Mouse (Mus musculus): ENCODE data around the gene Ifnar2. TPM values are rescaled to one million over a fixed set of nuclear protein-coding genes. Genes with fewer than 3 reads are reported as not detected.
A peak's percentile ranks its signal among the peaks of the same experiment; 100 is the strongest.

Ifnar2 gene
- total RNA-seq (2021) = 10 to 100 TPM; 78.4 TPM
- long read RNA-seq, experiment 1, transcript Ifnar2-201 (9 exons, 3,047 nt) = minor isoform, 6 of 94 reads
- long read RNA-seq, experiment 1, transcript Ifnar2-203 (7 exons, 1,099 nt) = major isoform, 65 of 94 reads
- long read RNA-seq, experiment 1, partial matches to known transcripts = 13 of 94 reads
- long read RNA-seq, experiment 1, other reads (novel, unspliced or antisense) = 7 of 94 reads
- long read RNA-seq, experiment 2, transcript Ifnar2-201 (9 exons, 3,047 nt) = minor isoform, 10 of 43 reads
- long read RNA-seq, experiment 2, transcript Ifnar2-203 (7 exons, 1,099 nt) = major isoform, 29 of 43 reads
- long read RNA-seq, experiment 2, partial matches to known transcripts = 1 of 43 reads
- long read RNA-seq, experiment 2, other reads (novel, unspliced or antisense) = 3 of 43 reads

DNA sequence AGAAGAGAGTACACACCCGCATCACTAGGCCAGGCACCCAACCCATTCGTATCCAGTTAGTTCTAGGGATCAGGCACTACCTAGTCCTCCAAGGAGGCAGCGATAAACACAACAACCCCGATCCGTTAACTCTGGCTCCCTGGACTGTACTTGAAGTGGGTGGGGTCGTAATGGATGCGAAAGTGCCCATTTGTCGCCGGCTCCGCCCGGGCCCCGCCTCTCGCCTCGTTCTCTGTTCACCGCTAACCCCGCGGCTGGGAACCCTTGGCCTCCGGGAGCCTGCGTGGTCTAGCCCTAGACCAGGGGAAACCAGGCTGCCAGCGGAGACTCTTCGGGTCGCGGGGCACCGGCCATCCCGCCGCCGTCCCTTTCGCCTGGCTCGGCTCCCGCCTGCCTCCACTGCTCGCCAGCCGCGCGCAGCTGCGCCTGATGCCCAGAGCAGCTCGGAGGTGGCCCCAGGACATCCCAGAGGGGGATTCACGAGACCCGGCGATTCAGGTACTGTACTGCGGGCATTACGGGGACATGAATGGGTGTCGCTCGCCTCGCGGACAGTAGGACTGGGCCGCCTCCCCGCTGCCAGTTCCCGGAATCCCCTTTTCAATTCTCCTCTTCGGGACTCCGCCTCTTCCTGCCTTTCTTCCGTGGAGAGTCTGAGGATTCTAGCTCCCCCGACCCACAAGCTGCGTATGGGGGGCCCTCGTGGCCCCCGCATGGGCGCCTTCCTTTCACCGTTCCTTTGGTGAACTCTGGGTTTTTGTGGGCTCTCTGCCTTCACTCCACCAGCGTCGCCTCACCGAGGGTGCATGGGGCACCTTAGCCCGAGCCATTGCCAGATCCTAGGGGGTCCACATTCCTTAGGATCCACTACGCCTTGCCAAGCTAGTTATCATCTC lies at the start of gene Ifnar2:
Gene Ifnar2 (plus strand): TSS at position 207 of the 896 bp plus-strand sequence.
- DNase-seq = peak; percentile 91

DNA sequence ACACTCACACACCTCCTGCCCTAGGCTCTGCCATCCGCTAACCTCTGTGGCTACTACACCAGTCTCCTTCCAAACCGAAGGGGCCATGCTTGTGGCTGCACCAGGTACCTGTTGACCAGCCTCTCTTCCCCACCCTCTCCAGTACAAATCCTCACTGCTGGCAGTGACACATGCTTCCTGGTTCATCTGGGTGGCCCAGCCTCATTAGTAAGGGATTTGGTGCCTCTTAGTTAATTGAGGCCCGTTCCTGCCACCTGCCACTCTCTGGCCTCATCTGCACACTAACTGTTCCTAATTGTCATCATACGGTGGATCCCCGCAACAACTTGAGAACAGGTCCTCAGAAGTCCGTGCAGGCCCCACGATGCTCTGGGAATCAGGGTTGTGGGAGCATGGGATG lies 45.0 kb upstream of the Ifnar2 start:
- no peak for DNase-seq

DNA sequence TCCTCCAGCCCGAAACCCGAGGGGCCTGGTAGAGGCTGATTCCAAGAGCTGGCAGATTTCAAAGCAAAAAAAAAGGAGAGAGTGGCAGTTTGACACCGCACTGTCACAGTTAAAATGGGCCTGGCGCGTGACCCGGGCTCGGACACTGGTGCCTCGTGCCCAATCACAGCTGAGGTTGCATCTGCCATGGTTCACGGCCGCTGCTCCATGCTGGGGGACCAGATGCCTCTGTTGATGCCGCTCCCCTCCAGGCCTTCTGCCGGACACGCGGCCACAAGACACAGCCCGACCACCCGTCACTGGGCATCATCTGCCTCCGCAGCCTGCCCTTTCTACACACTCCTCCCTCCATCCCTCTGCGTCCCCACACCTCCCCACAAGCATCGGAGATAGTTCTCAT lies 43.7 kb upstream of the Ifnar2 start:
- DNase-seq = no peak

DNA sequence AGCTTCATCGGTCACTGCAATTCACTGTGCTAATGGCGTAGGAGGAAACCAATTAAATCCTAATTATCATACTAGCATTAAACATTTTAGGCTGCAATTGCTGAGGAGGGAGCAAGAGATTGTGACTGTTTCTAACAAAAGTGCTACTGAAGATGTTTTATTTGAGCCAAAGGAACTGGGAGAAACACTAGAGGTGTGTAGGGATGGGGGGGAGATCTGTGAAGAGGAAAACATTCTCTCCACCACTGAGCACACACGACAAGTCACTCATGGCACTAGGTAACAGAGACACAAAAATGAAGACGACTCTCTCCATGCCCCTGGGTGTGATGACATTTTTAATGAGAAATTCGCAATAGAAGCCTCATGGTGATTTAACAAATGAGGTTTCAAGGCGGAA lies 42.1 kb upstream of the Ifnar2 start:
- no peak for DNase-seq

DNA sequence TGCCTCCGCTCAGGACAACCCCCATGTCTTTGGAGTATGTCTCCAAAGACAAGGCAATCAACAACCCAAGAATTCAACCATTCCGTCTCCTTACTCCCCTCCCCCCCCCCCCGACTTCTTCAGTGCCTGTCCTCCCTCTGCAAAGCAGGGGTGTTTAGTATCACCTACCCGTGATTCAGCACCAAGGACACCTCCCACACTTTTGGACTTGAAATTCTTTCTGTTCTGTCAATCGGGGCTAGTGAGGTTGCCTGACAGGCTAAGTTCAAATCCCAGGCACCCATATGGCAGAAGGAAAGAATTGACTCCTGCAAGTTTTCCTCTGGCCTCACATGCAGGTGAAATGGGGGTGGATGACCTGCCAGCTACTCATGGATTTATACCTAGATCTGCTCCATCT lies 41.4 kb upstream of the Ifnar2 start:
- DNase-seq = peak; percentile 41

DNA sequence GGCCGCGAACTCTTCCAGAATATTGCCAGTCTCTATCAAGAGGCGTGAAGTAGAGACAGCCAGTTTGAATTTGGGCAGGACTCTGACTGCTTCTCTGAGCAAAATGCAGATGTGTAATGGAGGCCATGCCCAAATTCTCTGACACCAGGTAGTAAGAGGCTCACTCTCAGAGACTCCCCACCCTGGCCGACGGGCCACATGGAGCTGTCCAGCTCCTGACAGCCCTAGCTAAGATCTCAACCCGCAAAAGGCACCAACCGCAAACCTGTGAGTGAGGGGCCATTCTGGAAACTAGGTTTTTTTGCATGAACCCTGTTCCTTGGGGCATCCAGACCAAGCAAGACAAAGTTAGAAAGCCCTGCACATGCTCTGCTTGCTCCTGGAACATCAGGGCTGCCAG lies 39.7 kb upstream of the Ifnar2 start:
- no peak for DNase-seq

DNA sequence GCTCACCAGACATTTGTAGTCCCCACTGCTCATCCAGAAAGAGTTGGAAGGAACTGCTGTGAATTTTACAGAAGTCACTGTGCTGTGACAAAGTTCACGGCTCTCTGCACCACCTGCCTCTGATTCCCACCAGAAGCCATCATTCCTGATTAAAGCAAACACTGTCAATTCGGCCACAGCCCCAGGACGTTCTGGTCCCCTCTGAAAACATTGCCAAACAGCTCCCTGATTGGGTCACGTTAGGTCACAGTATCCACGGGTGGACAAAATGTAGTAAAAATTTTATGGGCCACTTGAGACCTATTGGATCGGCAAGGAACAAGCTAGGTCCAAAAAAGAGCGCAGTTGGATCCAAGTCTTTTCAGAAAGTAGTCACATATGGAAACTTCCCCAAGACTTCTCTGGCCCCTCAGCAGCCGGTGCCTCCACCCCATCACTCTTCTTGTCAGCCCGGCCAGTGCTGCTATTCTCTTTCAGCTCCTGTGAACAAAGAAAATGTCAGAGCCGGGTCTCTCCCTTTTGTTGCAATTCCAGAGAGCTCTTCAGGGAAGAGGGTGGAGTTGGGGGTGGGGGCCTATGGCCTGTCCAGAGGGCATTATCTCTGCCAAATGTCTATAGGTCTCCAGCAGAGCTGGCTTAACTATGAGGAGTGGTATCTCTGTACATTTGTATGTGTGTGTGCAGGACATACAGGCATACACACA lies 38.2 kb upstream of the Ifnar2 start:
- DNase-seq = no peak

DNA sequence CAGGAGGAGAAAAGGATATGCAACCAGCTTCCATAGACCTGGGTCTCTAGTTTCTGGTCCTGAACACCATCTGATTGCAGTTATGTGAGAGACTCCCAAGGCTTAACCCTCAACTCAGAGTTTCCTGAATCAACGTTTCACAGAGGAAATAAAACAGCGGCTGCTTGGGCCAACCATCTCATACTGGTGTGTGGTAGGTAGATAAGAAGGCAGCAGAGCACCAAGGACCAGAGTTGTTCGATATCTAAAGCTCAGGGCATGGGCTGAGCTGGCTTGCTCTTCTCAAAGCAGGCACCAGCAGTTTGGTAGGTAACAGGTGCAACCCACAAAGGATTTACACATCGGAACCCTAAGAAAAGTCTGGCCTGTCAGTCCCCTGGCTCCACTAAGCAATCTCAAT lies 35.8 kb upstream of the Ifnar2 start:
- DNase-seq = no peak

DNA sequence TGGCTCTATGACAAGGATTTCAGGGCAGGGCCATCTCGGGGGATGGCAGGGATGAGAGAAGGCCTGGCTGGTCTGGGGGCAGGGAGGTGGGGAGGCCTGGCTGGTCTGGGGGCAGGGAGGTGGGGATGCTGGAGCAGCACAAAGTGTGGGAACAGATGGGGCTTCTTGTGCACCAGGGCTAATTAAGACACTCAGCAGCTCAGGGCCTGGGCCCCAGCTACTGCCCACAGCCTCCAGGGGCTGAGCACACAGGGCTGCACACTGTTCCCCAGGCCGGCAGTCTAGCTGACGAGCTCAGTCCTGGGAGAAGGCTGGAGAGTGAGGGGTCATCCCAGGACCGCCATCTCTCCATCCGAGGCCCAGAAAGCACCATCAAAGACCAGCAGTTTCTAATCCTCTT lies 35.1 kb upstream of the Ifnar2 start:
- no peak for DNase-seq

DNA sequence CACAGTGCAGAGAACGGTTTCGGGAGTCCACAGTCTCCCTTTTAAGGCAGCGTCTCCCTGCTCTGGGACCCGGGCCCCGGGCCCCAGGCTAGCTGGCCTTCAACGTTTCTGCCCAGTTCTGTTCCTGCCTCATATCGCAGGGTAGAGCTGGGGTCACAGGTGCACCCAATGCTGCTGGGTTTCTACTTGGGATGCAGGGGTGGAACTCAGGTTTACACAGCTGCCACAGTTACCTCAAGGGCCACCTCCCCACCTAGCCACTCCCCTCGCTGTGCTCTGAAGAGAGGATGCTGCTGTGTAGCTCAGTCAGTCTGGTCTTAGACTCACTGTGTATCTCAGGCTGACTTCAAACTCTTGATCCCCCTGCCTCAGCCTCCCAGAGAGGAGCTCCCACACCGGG lies 26.1 kb upstream of the Ifnar2 start:
- DNase-seq = no peak

DNA sequence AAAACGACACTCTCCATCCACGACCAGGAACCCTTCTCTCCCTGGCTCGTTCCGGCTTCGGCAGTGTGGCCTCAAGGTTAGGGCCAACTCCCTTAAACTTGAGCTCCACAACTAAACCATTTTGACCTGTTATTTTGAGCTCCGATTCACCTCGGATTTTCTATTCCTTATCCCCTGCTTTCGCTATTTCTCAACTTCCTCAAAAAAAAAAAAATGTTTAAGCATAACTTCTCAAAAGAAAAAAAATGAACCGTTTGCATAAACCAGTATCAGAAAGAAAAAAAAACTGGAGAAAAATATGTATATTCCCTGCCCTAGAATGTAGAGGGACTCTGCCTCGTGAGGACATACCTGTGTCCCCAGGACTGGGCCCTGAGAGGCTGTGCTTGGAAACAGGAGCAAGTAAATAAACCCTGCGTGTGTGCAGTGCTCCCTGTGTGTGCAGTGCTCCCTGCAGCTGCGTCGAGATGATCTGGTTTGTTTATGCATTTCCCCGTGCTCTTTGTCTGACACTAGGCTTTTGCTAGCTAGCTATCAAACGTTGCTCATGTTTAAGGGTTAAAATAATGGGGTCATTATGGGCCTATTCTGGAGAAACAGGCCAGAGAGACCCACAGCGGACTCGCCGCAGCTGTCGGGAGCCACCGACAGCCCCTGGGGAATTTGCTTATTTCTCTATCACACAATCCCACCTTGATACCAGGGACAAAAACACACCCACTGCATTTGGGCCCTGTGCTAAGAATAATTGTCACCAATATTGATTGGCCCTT lies 24.9 kb upstream of the Ifnar2 start:
- no peak for DNase-seq

DNA sequence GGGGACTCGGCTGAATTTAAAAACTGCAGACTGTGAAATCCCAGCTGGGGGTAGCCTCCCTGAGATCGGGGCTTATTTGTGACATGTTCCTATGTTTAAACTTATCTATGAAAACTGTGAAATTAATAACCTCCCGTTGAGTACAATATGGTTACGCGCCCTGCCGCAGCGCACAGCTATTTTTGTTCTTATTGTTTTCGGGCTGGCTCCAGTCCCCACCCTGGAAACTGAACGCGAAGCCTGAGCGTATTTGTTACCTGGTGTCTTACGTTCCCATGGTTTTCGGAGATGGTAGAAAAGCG lies 24.4 kb upstream of the Ifnar2 start:
- DNase-seq = no peak

DNA sequence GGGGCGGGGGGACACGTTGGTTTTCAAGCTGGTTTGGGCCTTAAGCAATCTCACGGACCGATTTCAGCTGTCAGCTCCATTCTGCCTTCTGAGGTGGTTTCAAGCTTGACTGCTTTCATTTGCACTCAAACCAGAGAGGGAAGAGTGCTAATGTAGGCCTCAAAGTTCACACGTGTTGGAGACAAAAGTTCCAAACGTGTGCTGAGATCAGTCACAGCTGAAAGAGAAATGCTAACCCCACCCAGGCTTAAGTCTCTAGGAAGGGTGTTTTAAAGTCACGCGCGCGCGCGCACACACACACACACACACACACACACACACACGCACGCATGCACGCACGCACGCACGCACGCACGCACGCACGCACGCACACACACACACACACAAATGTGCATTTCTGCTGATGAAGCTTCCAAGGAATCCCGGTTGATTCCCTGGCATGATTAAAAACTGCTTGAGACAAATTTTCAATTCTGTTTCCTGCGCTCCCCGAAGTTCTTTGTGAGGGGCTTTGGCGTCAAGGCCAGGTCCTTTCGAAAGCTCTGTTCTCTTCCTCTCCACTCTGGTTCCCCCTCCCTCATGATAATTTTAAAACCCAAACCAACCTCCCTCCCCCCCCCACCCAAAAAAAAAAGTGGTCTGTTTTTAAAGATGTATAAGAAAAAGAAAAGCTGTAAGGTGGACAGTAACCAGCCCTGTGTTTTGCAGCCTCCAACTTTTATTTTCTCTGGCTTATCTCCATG lies 23.8 kb upstream of the Ifnar2 start:
- DNase-seq = peak; percentile 9

DNA sequence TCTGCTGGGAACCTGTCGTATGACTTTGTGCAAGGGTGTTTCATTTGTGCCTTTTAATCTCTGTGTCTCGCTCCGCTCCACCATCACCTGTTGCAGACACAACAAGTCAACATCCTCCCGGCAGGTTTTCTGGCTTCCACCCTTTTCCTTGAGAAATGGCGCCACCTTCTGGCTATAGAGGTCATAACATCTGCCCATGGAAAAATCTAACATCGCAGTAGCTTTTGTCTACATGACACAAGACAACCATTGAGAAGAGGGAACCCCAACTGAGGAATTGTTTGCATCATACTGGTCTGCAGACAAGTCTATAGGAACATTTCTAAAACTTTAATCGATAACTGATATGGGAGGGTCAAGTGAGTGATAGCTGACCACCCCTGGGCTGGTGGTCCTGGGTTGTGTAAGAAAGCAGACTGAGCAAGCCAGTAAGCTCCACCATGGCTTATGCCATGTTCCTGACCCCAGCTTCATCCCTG lies 20.5 kb upstream of the Ifnar2 start:
- peak; percentile 87 for DNase-seq

DNA sequence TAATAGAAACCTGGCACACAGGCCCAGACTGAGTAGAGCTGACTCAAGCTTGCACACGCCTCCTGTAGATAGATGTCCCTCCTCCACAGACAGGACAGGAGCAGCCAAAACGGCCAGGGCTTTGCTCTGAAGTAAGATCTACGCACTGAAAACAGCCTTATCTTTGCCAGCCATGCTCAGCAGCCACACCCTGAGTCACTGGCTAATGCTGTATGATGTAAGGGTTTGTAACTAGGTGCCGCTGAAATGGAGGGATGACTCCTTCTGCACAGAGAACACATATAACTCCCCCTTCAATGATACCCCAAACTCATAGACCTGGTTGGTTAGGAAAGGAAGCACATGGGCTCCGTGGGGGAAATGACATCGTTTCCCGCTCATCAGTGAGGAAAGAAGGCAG lies 19.8 kb upstream of the Ifnar2 start:
- peak; percentile 36 for DNase-seq

DNA sequence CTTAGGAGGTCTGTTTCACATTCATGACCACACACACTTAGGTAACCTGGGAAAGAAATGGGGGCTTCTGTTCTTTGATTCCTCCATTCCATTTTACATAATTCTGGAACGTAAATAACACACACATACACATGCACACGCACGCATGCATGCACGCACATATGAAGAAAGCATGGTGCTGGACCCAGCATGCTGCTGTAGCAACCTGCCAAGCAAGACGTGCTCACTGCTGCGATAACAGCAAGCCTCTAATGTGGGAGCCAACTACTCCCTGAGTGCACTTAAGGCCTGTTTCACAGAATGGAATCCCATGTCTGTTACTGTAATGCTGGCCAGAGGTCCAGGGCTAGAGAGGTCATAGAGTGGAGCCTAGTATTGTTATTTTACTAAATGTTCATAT lies 19.4 kb upstream of the Ifnar2 start:
- no peak for DNase-seq

DNA sequence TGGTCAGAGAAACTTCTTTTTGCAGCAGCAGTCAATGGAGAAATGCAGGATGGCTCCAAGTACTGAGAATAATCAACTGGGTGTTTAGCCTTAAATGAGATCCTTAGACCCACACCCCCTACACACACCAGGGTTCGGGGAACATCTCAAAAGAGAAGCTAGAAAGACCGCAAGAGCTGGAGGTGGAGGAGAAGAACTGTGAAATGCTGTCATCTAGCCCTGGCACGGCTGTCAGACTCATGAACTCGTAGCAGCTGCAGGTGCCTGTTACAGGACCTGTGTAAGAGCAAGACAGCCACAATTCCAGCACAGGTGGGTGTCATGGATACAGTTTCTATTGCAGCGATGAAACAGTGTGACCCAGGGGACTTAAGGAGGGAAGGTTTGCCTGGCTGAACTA lies 18.9 kb upstream of the Ifnar2 start:
- no peak for DNase-seq

DNA sequence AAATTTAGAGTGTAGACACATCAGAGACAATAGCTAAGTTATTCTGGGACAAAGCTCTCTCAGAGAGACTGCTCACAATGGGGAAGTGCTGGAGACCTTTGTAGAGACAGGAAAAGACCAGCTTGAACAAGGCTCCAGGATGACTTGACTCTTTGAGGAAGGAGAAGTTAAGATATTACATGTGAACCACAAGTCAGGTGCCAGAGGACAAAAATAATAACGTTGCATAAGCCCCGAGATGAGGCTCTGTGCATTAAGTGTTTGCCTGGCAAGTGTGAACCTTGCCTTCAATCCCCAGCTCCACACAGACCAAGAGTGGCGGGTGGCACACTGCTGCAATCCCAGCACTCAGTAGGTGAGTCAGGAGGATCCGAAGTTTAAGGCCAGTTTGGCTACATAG lies 18.0 kb upstream of the Ifnar2 start:
- no peak for DNase-seq

DNA sequence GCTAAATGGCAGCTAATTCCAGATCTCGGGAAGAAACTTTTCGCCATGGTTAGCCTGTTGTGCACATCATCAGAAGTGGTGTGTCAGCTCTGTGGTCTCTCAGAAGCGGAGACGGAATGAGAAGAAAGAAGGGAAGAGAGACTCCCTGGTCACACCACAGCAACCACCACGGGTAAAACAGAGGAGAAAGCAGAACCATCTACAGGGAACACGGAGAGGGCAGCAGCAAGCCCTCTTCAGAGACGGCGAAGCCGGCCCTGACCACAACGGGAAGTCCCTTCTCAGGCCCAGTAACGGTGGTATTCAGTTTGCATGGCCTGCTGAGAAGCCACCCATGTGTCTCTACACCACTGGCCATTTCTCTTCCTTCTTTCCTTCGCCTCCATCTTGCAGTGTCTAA lies 17.4 kb upstream of the Ifnar2 start:
- no peak for DNase-seq

DNA sequence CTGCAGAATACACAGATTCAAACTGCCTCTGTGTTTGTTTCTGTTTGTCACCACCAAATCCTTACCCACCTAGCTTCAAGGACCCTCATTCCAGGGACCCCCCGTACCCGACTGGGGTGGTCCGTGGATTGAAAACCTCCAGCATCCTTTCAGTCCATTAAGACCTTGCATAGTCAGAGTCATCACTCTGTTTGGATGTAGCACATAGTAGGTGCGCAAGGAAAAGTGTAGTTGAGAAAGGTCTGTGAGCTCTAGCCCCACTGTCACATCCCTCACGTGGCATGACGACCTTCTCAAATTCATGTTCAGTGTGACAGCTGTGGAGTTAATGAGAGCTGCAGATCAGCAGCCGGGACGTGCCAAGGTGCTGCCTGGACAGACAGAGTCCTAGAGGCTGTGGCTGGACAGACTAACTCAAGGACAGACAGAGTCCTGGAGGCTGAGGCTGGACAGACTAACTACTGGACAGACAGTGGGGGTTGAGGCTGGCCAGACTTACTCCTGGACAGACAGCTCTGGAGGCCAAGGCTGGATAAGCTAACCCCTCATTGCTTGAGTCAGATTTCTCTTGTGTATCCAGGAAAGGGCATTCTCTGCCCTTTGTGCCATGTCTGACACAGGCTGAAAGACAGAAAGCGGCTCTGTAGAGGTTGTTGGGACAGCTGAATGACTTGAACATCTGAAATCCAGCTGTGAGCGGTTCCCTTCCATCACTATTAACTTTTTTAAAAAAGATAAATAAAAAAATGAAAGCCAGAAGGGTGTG lies 15.6 kb upstream of the Ifnar2 start:
- DNase-seq = peak; percentile 39

DNA sequence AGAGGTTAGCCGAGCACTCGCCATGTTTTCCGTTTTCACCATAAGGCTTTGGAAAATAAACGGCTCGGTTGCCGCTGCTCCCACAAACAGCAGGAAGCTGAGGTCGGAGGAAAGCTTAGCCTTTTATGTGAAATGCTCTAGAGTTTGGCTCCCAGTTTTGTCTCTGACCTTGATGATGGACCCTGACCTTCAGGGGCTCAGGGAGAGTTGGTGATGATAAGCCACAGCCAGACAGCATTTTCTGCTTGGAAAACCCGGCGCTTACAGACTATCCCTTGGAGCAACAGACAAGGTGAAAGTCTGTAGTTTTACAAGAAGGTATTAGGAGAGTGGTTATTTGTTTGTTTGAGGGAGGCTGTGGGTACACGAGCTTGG lies 15.1 kb upstream of the Ifnar2 start:
- DNase-seq = peak; percentile 75

Measured in adrenal gland, postnatal 10 days (tissue).